12 mouse cellular contexts compared by ENCODE assay signal in the genomic region with DNA sequence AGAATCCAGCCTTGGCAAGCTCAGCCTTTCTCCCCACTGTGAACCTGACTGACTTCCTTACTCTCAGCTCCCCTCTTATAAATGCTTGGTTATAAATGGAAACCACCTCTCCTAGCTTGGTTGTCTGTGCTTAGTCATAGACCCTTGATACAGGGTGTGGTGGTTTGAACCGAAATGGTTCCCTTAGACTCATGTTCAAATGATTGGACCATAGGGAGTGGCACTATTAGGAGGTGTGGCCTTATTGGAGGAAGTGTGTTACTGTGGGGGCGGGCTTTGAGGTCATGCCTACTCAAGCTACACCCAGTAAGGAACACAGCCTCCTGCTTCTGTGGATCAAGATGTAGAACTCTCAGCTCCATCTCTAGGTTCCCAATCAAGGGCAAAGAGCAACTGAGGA. TPM values are rescaled to one million over a fixed set of nuclear protein-coding genes. Genes with fewer than 3 reads are reported as not detected.
DNase-seq lines count a peak whose midpoint lies in the region; ATAC-seq lines count a peak whose summit lies in the region.
"Had no signal": no experiment of that assay in that cellular context is flagged by ENCODE, and none has a peak within 500 bp of the region (broad histone marks: within the 10 kb centered on the region; RNA-seq: fewer than 3 reads in every experiment).

No protein-coding gene starts in this region.

- DNase-seq in B cell, adult 2 months: peak; percentile 37 to 59
- peak; percentile 63 for DNase-seq in MEL-GATA-1-ER (ENCODE audit: extremely low read depth, low read depth)
- no peak for DNase-seq in spleen, postnatal 10 days (ENCODE audit: low spot score in 2 of 2)
- DNase-seq in embryo, embryonic 9.5 days (ENCODE audit: extremely low spot score): no peak
- DNase-seq: gastrocnemius, postnatal 10 days; kidney, adult 18-20 months; left cerebral cortex, postnatal 4 days; thymus, postnatal 4 days had no signal

- peak; percentile 20 to 42; a peak in 1 of 4 replicates for ATAC-seq in hematopoietic stem cell, adult 5-6 weeks (replicated peaks in 1 of 2; ENCODE audit: insufficient read depth in 1 of 2, low FRiP score in 2 of 2, low TSS enrichment in 1 of 2, low read depth in 1 of 2, poor library complexity in 2 of 2, severe bottlenecking in 2 of 2)
- peak; percentile 90 for ATAC-seq in monocyte, adult 5-6 weeks (replicated peaks; ENCODE audit: insufficient number of reproducible peaks, low FRiP score, low TSS enrichment, poor library complexity, severe bottlenecking)
- ATAC-seq in erythroblast, adult 5-6 weeks (replicated peaks; ENCODE audit: low FRiP score, poor library complexity, severe bottlenecking): no peak

RNA-seq across cellular contexts. Expression of a gene that starts 12.9 kb away (rescaled TPM):
- total RNA-seq in hematopoietic stem cell, adult 5-6 weeks (2017): not detected in 2 replicates
- 0.11 to 0.87 TPM in 2 of 3 replicates, not detected in the other for total RNA-seq in monocyte, adult 5-6 weeks (2017)
- total RNA-seq in erythroblast, adult 5-6 weeks (2015; ENCODE audit: low replicate concordance): not detected in 2 replicates
- not detected in 2 replicates for total RNA-seq in erythroblast, adult 5-6 weeks (2017; ENCODE audit: low replicate concordance)
- total RNA-seq: layer of hippocampus, adult 2 months; left cerebral cortex, postnatal 4 days had no signal

RNA-seq across cellular contexts. Expression of a gene that starts 56.5 kb away (rescaled TPM):
- not detected in 2 replicates for total RNA-seq in hematopoietic stem cell, adult 5-6 weeks (2017)
- not detected in 3 replicates for total RNA-seq in monocyte, adult 5-6 weeks (2017)
- total RNA-seq in erythroblast, adult 5-6 weeks (2015; ENCODE audit: low replicate concordance): not detected in 2 replicates
- not detected in 2 replicates for total RNA-seq in erythroblast, adult 5-6 weeks (2017; ENCODE audit: low replicate concordance)
- total RNA-seq: layer of hippocampus, adult 2 months; left cerebral cortex, postnatal 4 days had no signal

Comparison
In these comparisons a context has a peak if more than half of its experiments do, and no peak if none do; other contexts are left out.
1. DNase-seq: peak in B cell, adult 2 months (2 of 2) and MEL-GATA-1-ER (single experiment); none in spleen, postnatal 10 days (0 of 2) and embryo, embryonic 9.5 days (single experiment).